Mouse (Mus musculus) liver, postnatal 0 days (tissue): ENCODE measurements at regions not wholly inside any gene's neighbourhood (a gene's known extent, or its start where the extent isn't known, plus 50 kb on each side); places are given as distances from the start of the nearest gene placed in this dataset.

Experiments
- ATAC-seq: fragments of 200-750 bp; cut with Nextera tagmentation; 2 replicates; pipeline ENCODE4 v1.8.0; 2017; ENCODE audit warnings: mild to moderate bottlenecking, moderate library complexity
- DNase-seq: peaks from one replicate; pipeline ENCODE4 v3.0.0-alpha.2; 2016
- H3K27ac ChIP-seq: fragments of 300-500 bp; sonication (generic); 2 replicates; pipeline ENCODE4 v1.5.1; 2014; ENCODE audit warnings: antibody characterized with exemption, moderate library complexity, mild to moderate bottlenecking, low read depth
- H3K27me3 ChIP-seq: fragments of 300-500 bp; sonication (generic); 2 replicates; pipeline ENCODE4 v1.6.1; 2014; ENCODE audit warnings: low read length, control low read depth, mixed read lengths; ENCODE audit not compliant: insufficient read depth
- H3K36me3 ChIP-seq: fragments of 300-500 bp; sonication (generic); replicated peaks from 2 replicates; pipeline ENCODE4 v1.6.1; 2014; ENCODE audit warnings: mild to moderate bottlenecking, control low read depth, low read length, moderate library complexity, mixed read lengths; ENCODE audit not compliant: insufficient read depth
- H3K4me1 ChIP-seq: fragments of 300-500 bp; sonication (generic); 2 replicates; pipeline ENCODE4 v1.6.1; 2014; ENCODE audit warnings: antibody characterized with exemption, mild to moderate bottlenecking, control low read depth; ENCODE audit not compliant: insufficient read depth
- H3K4me2 ChIP-seq: fragments of 300-500 bp; sonication (generic); 2 replicates; pipeline ENCODE4 v1.6.1; 2014; ENCODE audit warnings: low read depth, mild to moderate bottlenecking, low read length, moderate library complexity, mixed read lengths
- H3K4me3 ChIP-seq: fragments of 300-500 bp; sonication (generic); 2 replicates; pipeline ENCODE4 v1.5.1; 2014; ENCODE audit warnings: low read depth, low read length
- H3K9ac ChIP-seq: fragments of 300-500 bp; sonication (generic); replicated peaks from 2 replicates; pipeline ENCODE4 v1.6.1; 2014; ENCODE audit warnings: mild to moderate bottlenecking, moderate library complexity
- H3K9me3 ChIP-seq: fragments of 300-500 bp; sonication (generic); 2 replicates; pipeline ENCODE4 v1.6.1; 2016; ENCODE audit warnings: mild to moderate bottlenecking, control low read depth, low read length, mixed read lengths
- CTCF ChIP-seq: sonication (generic); IDR thresholded peaks from 2 replicates; pipeline ENCODE4 v1.5.1; 2016; ENCODE audit warnings: antibody characterized with exemption, low read depth
- EP300 ChIP-seq: IDR thresholded peaks from 2 replicates; pipeline ENCODE4 v1.6.1; 2016; ENCODE audit warnings: antibody characterized with exemption, low read depth, mild to moderate bottlenecking
- WGBS: fragments of 180-500 bp; shearing (Covaris S2); extraction: QIAGEN DNeasy Blood & Tissue Kit; methylation state at CpG from one replicate; pipeline ENCODE4 v1.1.7; 2014; ENCODE audit not compliant: insufficient replicate concordance; 5-methylcytosine and 5-hydroxymethylcytosine counted together

- DNase-seq (no peak), ATAC-seq (no peak)
- WGBS = 74% methylated on average over 6 of the region's 6 CpGs
- Histone ChIP-seq H3K27me3 (no peaks in the 10 kb centered on the region), H3K4me2 (no peak overlapping the region), H3K4me3 (no peak overlapping the region), H3K27ac (no peak overlapping the region), H3K4me1 (no peaks in the 10 kb centered on the region), H3K36me3 (no peaks in the 10 kb centered on the region), H3K9me3 (no peaks in the 10 kb centered on the region), H3K9ac (no peak overlapping the region)
- TF ChIP-seq EP300 (no peak), CTCF (no peak)
These were observed 68.9 kb upstream of the Cdkn2b start for GRCm38 (mm10) chr4:89379622-89380329.

GRCm38 (mm10) chr4:89372631-89373030, 61.8 kb upstream of the Cdkn2b start:
- Histone ChIP-seq H3K9me3 (no peaks in the 10 kb centered on the region), H3K4me2 (no peak overlapping the region), H3K9ac (no peak overlapping the region), H3K27ac (no peak overlapping the region), H3K4me3 (no peak overlapping the region), H3K27me3 (no peaks in the 10 kb centered on the region), H3K4me1 (no peaks in the 10 kb centered on the region), H3K36me3 (no peaks in the 10 kb centered on the region)
- TF ChIP-seq EP300 = no peak
- no peak for TF ChIP-seq CTCF
- WGBS = 60% methylated on average over 6 of the region's 6 CpGs
- ATAC-seq (no peak), DNase-seq (no peak)

GRCm38 (mm10) chr4:89368850-89369524, 58.1 kb upstream of the Cdkn2b start:
- Histone ChIP-seq H3K4me3 (no peak overlapping the region), H3K27ac (no peak overlapping the region), H3K9ac (no peak overlapping the region), H3K4me2 (no peak overlapping the region), H3K9me3 (no peaks in the 10 kb centered on the region), H3K4me1 (no peaks in the 10 kb centered on the region), H3K27me3 (no peaks in the 10 kb centered on the region), H3K36me3 (no peaks in the 10 kb centered on the region)
- TF ChIP-seq EP300 = no peak
- TF ChIP-seq CTCF = no peak
- DNase-seq (no peak), ATAC-seq (no peak)
- 46% methylated on average over 12 of the region's 12 CpGs for WGBS

GRCm38 (mm10) chr4:89366581-89367141, 55.8 kb upstream of the Cdkn2b start:
- no peak overlapping the region for H3K9ac ChIP-seq
- ATAC-seq = no peak
- WGBS = 50% methylated on average over 10 of the region's 10 CpGs
- no peaks in the 10 kb centered on the region for H3K4me1 ChIP-seq
- no peak for DNase-seq
- TF ChIP-seq EP300 = no peak
- TF ChIP-seq CTCF = no peak
- no peak overlapping the region for H3K27ac ChIP-seq
- no peak overlapping the region for H3K4me2 ChIP-seq
- H3K27me3 ChIP-seq = no peaks in the 10 kb centered on the region
- H3K9me3 ChIP-seq = no peaks in the 10 kb centered on the region
- H3K36me3 ChIP-seq = no peaks in the 10 kb centered on the region
- H3K4me3 ChIP-seq = no peak overlapping the region

- no peaks in the 10 kb centered on the region for H3K4me1 ChIP-seq
- no peaks in the 10 kb centered on the region for H3K27me3 ChIP-seq
- no peak for TF ChIP-seq CTCF
- TF ChIP-seq EP300 = no peak
- no peak overlapping the region for H3K4me2 ChIP-seq
- H3K36me3 ChIP-seq = no peaks in the 10 kb centered on the region
- H3K27ac ChIP-seq = no peak overlapping the region
- no peak overlapping the region for H3K9ac ChIP-seq
- WGBS = 41% methylated on average over 5 of the region's 5 CpGs
- no peaks in the 10 kb centered on the region for H3K9me3 ChIP-seq
- H3K4me3 ChIP-seq = no peak overlapping the region
- no peak for ATAC-seq
- no peak for DNase-seq
These were observed 55.0 kb upstream of the Cdkn2b start for GRCm38 (mm10) chr4:89365875-89366274.

- Histone ChIP-seq H3K9ac (no peak overlapping the region), H3K27ac (no peak overlapping the region), H3K9me3 (no peaks in the 10 kb centered on the region), H3K4me2 (no peak overlapping the region), H3K4me3 (no peak overlapping the region), H3K27me3 (no peaks in the 10 kb centered on the region), H3K4me1 (no peaks in the 10 kb centered on the region), H3K36me3 (no peaks in the 10 kb centered on the region)
- WGBS = 61% methylated on average over 2 of the region's 2 CpGs
- ATAC-seq = no peak
- DNase-seq = no peak
- TF ChIP-seq EP300 = no peak
- no peak for TF ChIP-seq CTCF
These were observed 52.4 kb upstream of the Cdkn2b start for GRCm38 (mm10) chr4:89363150-89363683.
